Mouse (Mus musculus) ES-Bruce4 (cell line): Measurements from ENCODE around the gene Ksr1. TPM values are rescaled to one million over a fixed set of nuclear protein-coding genes. Genes with fewer than 3 reads are reported as not detected.

Source experiments
- H3K27ac ChIP-seq: 2 replicates; pipeline ENCODE4 v1.5.1; 2012; ENCODE audit warnings: low read length, inconsistent platforms; ENCODE audit not compliant: insufficient read depth
- H3K27me3 ChIP-seq: 2 replicates; pipeline ENCODE4 v1.6.1; 2012; ENCODE audit warnings: mild to moderate bottlenecking, low read length, inconsistent platforms; ENCODE audit not compliant: control insufficient read depth, poor library complexity, insufficient read depth, severe bottlenecking
- H3K36me3 ChIP-seq: 2 replicates; pipeline ENCODE4 v1.6.1; 2012; ENCODE audit warnings: inconsistent platforms, mild to moderate bottlenecking, low read length, moderate library complexity; ENCODE audit not compliant: control insufficient read depth, poor library complexity, insufficient read depth, severe bottlenecking
- H3K4me1 ChIP-seq: one replicate; pipeline ENCODE4 v1.8.1; 2011; ENCODE audit warnings: low read length; ENCODE audit not compliant: control insufficient read depth, insufficient read depth
- H3K4me3 ChIP-seq: 2 replicates; pipeline ENCODE4 v1.5.1; 2011; ENCODE audit warnings: low read depth, mild to moderate bottlenecking, low read length
- H3K9ac ChIP-seq: 2 replicates; pipeline ENCODE4 v1.6.1; 2012; ENCODE audit warnings: low read depth, mild to moderate bottlenecking, inconsistent platforms; ENCODE audit not compliant: poor library complexity, severe bottlenecking
- H3K9me3 ChIP-seq: replicated peaks from 2 replicates; pipeline ENCODE4 v1.6.1; 2012; ENCODE audit warnings: mild to moderate bottlenecking, low read length, inconsistent platforms; ENCODE audit not compliant: control insufficient read depth, poor library complexity, insufficient read depth, severe bottlenecking
- CTCF ChIP-seq: IDR thresholded peaks from one replicate; pipeline ENCODE4 v1.8.1; 2011; ENCODE audit warnings: low read depth, low read length
- EP300 ChIP-seq: IDR thresholded peaks from 2 replicates; pipeline ENCODE4 v1.6.1; 2011; ENCODE audit warnings: low read depth, low read length; ENCODE audit not compliant: insufficient read depth
- POLR2A ChIP-seq: IDR thresholded peaks from one replicate; pipeline ENCODE4 v1.8.1; 2011; ENCODE audit warnings: low read length; ENCODE audit not compliant: insufficient read depth
- polyA plus RNA-seq: library from polyadenylated mRNA; stranded (reverse); fragments of >200 nt; gene quantifications from 2 replicates; pipeline ENCODE4 v1.2.4, GENCODE M21; 2011; ENCODE audit warnings: low read depth; ENCODE audit not compliant: missing spikeins, insufficient read depth, insufficient read length

Gene Ksr1
- polyA plus RNA-seq, 1 experiment, result 7.7 TPM

GRCm38 (mm10) chr11:79064311-79064710 lies 81.9 kb downstream of the Ksr1 start:
- Histone ChIP-seq H3K36me3 (no peaks in the 10 kb centered on the region), H3K27ac (no peak overlapping the region), H3K9ac (no peak overlapping the region), H3K4me1 (no peaks in the 10 kb centered on the region), H3K4me3 (no peak overlapping the region), H3K27me3 (no peaks in the 10 kb centered on the region), H3K9me3 (no peaks in the 10 kb centered on the region)
- TF ChIP-seq CTCF, result no peak
- no peak for TF ChIP-seq EP300
- no peak for TF ChIP-seq POLR2A

- no peak overlapping the region for H3K4me3 ChIP-seq
- H3K27ac ChIP-seq, result no peak overlapping the region
- no peaks in the 10 kb centered on the region for H3K36me3 ChIP-seq
These were observed 82.6 kb downstream of the Ksr1 start for GRCm38 (mm10) chr11:79063616-79064015.

GRCm38 (mm10) chr11:79062897-79063296 lies 83.3 kb downstream of the Ksr1 start:
- Histone ChIP-seq H3K27ac (no peak overlapping the region), H3K36me3 (no peaks in the 10 kb centered on the region)
- no peak for TF ChIP-seq POLR2A
- TF ChIP-seq EP300, result no peak
- no peak for TF ChIP-seq CTCF

More at GRCm38 (mm10) chr11:79063616-79064015, 82.6 kb downstream of the Ksr1 start:
- no peaks in the 10 kb centered on the region for H3K9me3 ChIP-seq
- no peak overlapping the region for H3K9ac ChIP-seq
- TF ChIP-seq CTCF (no peak), POLR2A (no peak), EP300 (no peak)
- H3K27me3 ChIP-seq, result no peaks in the 10 kb centered on the region
- no peaks in the 10 kb centered on the region for H3K4me1 ChIP-seq

GRCm38 (mm10) chr11:79061839-79062238 lies 84.4 kb downstream of the Ksr1 start:
- Histone ChIP-seq H3K27ac (no peak overlapping the region), H3K9me3 (no peaks in the 10 kb centered on the region), H3K4me3 (no peak overlapping the region), H3K36me3 (no peaks in the 10 kb centered on the region), H3K4me1 (no peaks in the 10 kb centered on the region), H3K9ac (no peak overlapping the region), H3K27me3 (no peaks in the 10 kb centered on the region)
- TF ChIP-seq EP300 (no peak), CTCF (no peak), POLR2A (no peak)

More at GRCm38 (mm10) chr11:79062897-79063296, 83.3 kb downstream of the Ksr1 start:
- no peaks in the 10 kb centered on the region for H3K9me3 ChIP-seq
- no peaks in the 10 kb centered on the region for H3K4me1 ChIP-seq
- no peaks in the 10 kb centered on the region for H3K27me3 ChIP-seq
- H3K9ac ChIP-seq, result no peak overlapping the region
- no peak overlapping the region for H3K4me3 ChIP-seq

- Histone ChIP-seq H3K9ac (no peak overlapping the region), H3K27ac (no peak overlapping the region), H3K4me1 (no peaks in the 10 kb centered on the region), H3K4me3 (no peak overlapping the region), H3K36me3 (no peaks in the 10 kb centered on the region), H3K27me3 (no peaks in the 10 kb centered on the region), H3K9me3 (no peaks in the 10 kb centered on the region)
- no peak for TF ChIP-seq EP300
- no peak for TF ChIP-seq CTCF
- no peak for TF ChIP-seq POLR2A
These were observed 86.4 kb downstream of the Ksr1 start for GRCm38 (mm10) chr11:79059850-79060249.

GRCm38 (mm10) chr11:79059062-79059461 lies 87.1 kb downstream of the Ksr1 start:
- Histone ChIP-seq H3K27ac (no peak overlapping the region), H3K9ac (no peak overlapping the region), H3K9me3 (no peaks in the 10 kb centered on the region), H3K4me3 (no peak overlapping the region), H3K4me1 (no peaks in the 10 kb centered on the region), H3K27me3 (no peaks in the 10 kb centered on the region), H3K36me3 (no peaks in the 10 kb centered on the region)
- TF ChIP-seq CTCF, result no peak
- no peak for TF ChIP-seq EP300
- no peak for TF ChIP-seq POLR2A
